Mouse (Mus musculus) myocyte (in vitro differentiated cells): ENCODE measurements around the gene Vmn1r18. TPM values are rescaled to one million over a fixed set of nuclear protein-coding genes. Genes with fewer than 3 reads are reported as not detected.

Source experiments
- H3K27me3 ChIP-seq: one replicate; pipeline ENCODE4 v1.6.1; 2011; ENCODE audit not compliant: control insufficient read depth, insufficient read depth, insufficient read length
- H3K36me3 ChIP-seq: one replicate; pipeline ENCODE4 v1.6.1; 2011; ENCODE audit not compliant: control insufficient read depth, insufficient read depth
- H3K4me2 ChIP-seq: one replicate; pipeline ENCODE4 v1.6.1; 2011; ENCODE audit warnings: low read depth, control low read depth
- H3K4me3 ChIP-seq: one replicate; pipeline ENCODE4 v1.5.1; 2011; ENCODE audit warnings: mild to moderate bottlenecking, control low read depth, moderate library complexity
- H3K79me2 ChIP-seq: one replicate; pipeline ENCODE4 v1.6.1; 2011; ENCODE audit not compliant: control insufficient read depth, insufficient read depth
- H3ac ChIP-seq: one replicate; pipeline ENCODE4 v1.6.1; 2011; ENCODE audit not compliant: control insufficient read depth, insufficient read length
- CEBPB ChIP-seq: IDR thresholded peaks from 2 replicates; pipeline ENCODE4 v1.6.1; 2011; ENCODE audit warnings: mild to moderate bottlenecking, moderate library complexity; ENCODE audit not compliant: poor library complexity, insufficient read depth, severe bottlenecking
- E2F4 ChIP-seq: IDR thresholded peaks from one replicate; pipeline ENCODE4 v1.6.1; 2011; ENCODE audit warnings: mild to moderate bottlenecking, control low read depth, moderate library complexity; ENCODE audit not compliant: insufficient read depth
- MAX ChIP-seq: IDR thresholded peaks from one replicate; pipeline ENCODE4 v1.6.1; 2011; ENCODE audit warnings: low read depth, mild to moderate bottlenecking, control low read depth
- MYOD1 ChIP-seq, 3 experiments: IDR thresholded peaks; one replicate each; pipeline ENCODE4 v1.6.1; 2011; ENCODE audit warnings: control low read depth in 2 of 3, low read depth in 2 of 3, mild to moderate bottlenecking in 2 of 3, moderate library complexity in 1 of 3; ENCODE audit not compliant: insufficient read length in 2 of 3, control insufficient read depth in 1 of 3
- MYOG ChIP-seq, 3 experiments: IDR thresholded peaks; one replicate each; pipeline ENCODE4 v1.6.1; 2011; ENCODE audit warnings: control low read depth in 2 of 3, low read depth in 2 of 3, mild to moderate bottlenecking in 2 of 3; ENCODE audit not compliant: insufficient read length in 2 of 3, control insufficient read depth in 1 of 3, insufficient read depth in 1 of 3
- POLR2A ChIP-seq: IDR thresholded peaks from one replicate; pipeline ENCODE4 v1.6.1; 2011; ENCODE audit warnings: low read depth, mild to moderate bottlenecking, control low read depth, moderate library complexity; ENCODE audit not compliant: insufficient read length
- POLR2AphosphoS2 ChIP-seq: IDR thresholded peaks from one replicate; pipeline ENCODE4 v1.6.1; 2011; ENCODE audit warnings: low read depth, control low read depth; ENCODE audit not compliant: insufficient read length
- REST ChIP-seq: IDR thresholded peaks from one replicate; pipeline ENCODE4 v1.6.1; 2011; ENCODE audit warnings: mild to moderate bottlenecking, control low read depth, moderate library complexity; ENCODE audit not compliant: insufficient read depth, insufficient read length
- SRF ChIP-seq: IDR thresholded peaks from one replicate; pipeline ENCODE4 v1.6.1; 2011; ENCODE audit warnings: low read depth; ENCODE audit not compliant: control insufficient read depth, insufficient read length
- TCF12 ChIP-seq: IDR thresholded peaks from one replicate; pipeline ENCODE4 v1.6.1; 2011; ENCODE audit warnings: mild to moderate bottlenecking, control low read depth; ENCODE audit not compliant: poor library complexity, insufficient read depth, severe bottlenecking
- TCF3 ChIP-seq: IDR thresholded peaks from one replicate; pipeline ENCODE4 v1.6.1; 2011; ENCODE audit warnings: low read depth, control low read depth; ENCODE audit not compliant: insufficient read length
- USF1 ChIP-seq: IDR thresholded peaks from one replicate; pipeline ENCODE4 v1.6.1; 2011; ENCODE audit warnings: low read depth, mild to moderate bottlenecking, control low read depth, moderate library complexity
- polyA plus RNA-seq: library from polyadenylated mRNA; unstranded; fragments of >200 nt; fragmentation: generic; extraction: Trizol; gene quantifications from one replicate; pipeline ENCODE4 v1.2.1, GENCODE M21; 2012; ENCODE audit warnings: missing spikeins

Gene Vmn1r18
- polyA plus RNA-seq, 1 experiment = not detected

- no peaks in the 10 kb centered on the region for H3K36me3 ChIP-seq
- H3K4me2 ChIP-seq = no peak within 1 kb of the TSS
- TF ChIP-seq TCF12 = no peak
- TF ChIP-seq POLR2AphosphoS2 = no peak
- no peak for TF ChIP-seq SRF
- TF ChIP-seq CEBPB = no peak
- no peak for TF ChIP-seq USF1
- no peak for TF ChIP-seq POLR2A
- no peak for TF ChIP-seq MAX
- TF ChIP-seq TCF3 = no peak
- TF ChIP-seq MYOG (IDR thresholded peaks at IDR 0.05; ENCODE audit: control insufficient read depth in 1 of 3, insufficient read depth in 1 of 3, insufficient read length in 2 of 3, low read depth in 2 of 3) = no peak
- TF ChIP-seq REST = no peak
- no peak for TF ChIP-seq E2F4
- no peak for TF ChIP-seq MYOD1 (IDR thresholded peaks at IDR 0.05; ENCODE audit: control insufficient read depth in 1 of 3, insufficient read length in 2 of 3, low read depth in 2 of 3)
- H3K27me3 ChIP-seq = no peaks in the 10 kb centered on the region
- H3ac ChIP-seq = no peak within 1 kb of the TSS
- no peak within 1 kb of the TSS for H3K4me3 ChIP-seq
- H3K79me2 ChIP-seq = no peaks in the 10 kb centered on the region
These were observed 32.0 kb downstream of the Vmn1r18 start, which contains the start of gene Vmn1r17 for GRCm38 (mm10) chr6:57363627-57364026. Vmn1r17 (minus strand) TSS chr6:57363727.

GRCm38 (mm10) chr6:57356864-57357263 lies 38.7 kb downstream of the Vmn1r18 start:
- Histone ChIP-seq H3K79me2 (no peaks in the 10 kb centered on the region), H3K4me2 (no peak overlapping the region), H3K27me3 (no peaks in the 10 kb centered on the region), H3K36me3 (no peaks in the 10 kb centered on the region), H3K4me3 (no peak overlapping the region), H3ac (no peak overlapping the region)
- no peak for TF ChIP-seq MYOG (IDR thresholded peaks at IDR 0.05; ENCODE audit: control insufficient read depth in 1 of 3, insufficient read depth in 1 of 3, insufficient read length in 2 of 3, low read depth in 2 of 3)
- no peak for TF ChIP-seq SRF
- TF ChIP-seq TCF12 = no peak
- TF ChIP-seq POLR2A = no peak
- no peak for TF ChIP-seq REST
- TF ChIP-seq CEBPB = no peak

- Histone ChIP-seq H3K27me3 (no peaks in the 10 kb centered on the region), H3ac (no peak within 1 kb of the TSS), H3K79me2 (no peaks in the 10 kb centered on the region), H3K36me3 (no peaks in the 10 kb centered on the region), H3K4me3 (no peak within 1 kb of the TSS), H3K4me2 (no peak within 1 kb of the TSS)
- TF ChIP-seq CEBPB = no peak
- no peak for TF ChIP-seq MAX
- TF ChIP-seq TCF3 = no peak
- no peak for TF ChIP-seq SRF
- no peak for TF ChIP-seq MYOG (IDR thresholded peaks at IDR 0.05; ENCODE audit: control insufficient read depth in 1 of 3, insufficient read depth in 1 of 3, insufficient read length in 2 of 3, low read depth in 2 of 3)
These were observed 66.2 kb downstream of the Vmn1r18 start, which contains the start of gene Vmn1r16 for GRCm38 (mm10) chr6:57329394-57329793. Vmn1r16 (minus strand) TSS chr6:57329494.

Other genes with a start within 250 kb of the Vmn1r18 start
- gene Vmn1r12, start 238.9 kb downstream of the Vmn1r18 start, polyA plus RNA-seq = not detected
- gene Vmn1r13, start 192.5 kb downstream of the Vmn1r18 start, polyA plus RNA-seq = not detected
- gene Vmn1r14, start 164.1 kb downstream of the Vmn1r18 start, polyA plus RNA-seq = not detected
- gene Vmn1r15, start 137.8 kb downstream of the Vmn1r18 start, polyA plus RNA-seq = not detected
- gene Vmn1r16, start 66.3 kb downstream of the Vmn1r18 start, polyA plus RNA-seq = not detected
- not detected for gene Vmn1r17, start 32.1 kb downstream of the Vmn1r18 start, polyA plus RNA-seq
- not detected for gene Vmn1r19, start 8.0 kb upstream of the Vmn1r18 start, polyA plus RNA-seq
- gene Vmn1r20, start 33.1 kb upstream of the Vmn1r18 start, polyA plus RNA-seq = not detected
- gene Ppm1k, start 139.7 kb upstream of the Vmn1r18 start, polyA plus RNA-seq = 0.47 TPM
- 0.44 TPM for gene Herc6, start 185.2 kb upstream of the Vmn1r18 start, polyA plus RNA-seq